Mouse (Mus musculus) myocyte (in vitro differentiated cells): ENCODE measurements around the gene Atad2b. TPM values are rescaled to one million over a fixed set of nuclear protein-coding genes. Genes with fewer than 3 reads are reported as not detected.
A peak's percentile ranks its signal among the peaks of the same experiment; 100 is the strongest.

Source experiments
- H3K27me3 ChIP-seq: one replicate; pipeline ENCODE4 v1.6.1; 2011; ENCODE audit not compliant: control insufficient read depth, insufficient read depth, insufficient read length
- H3K36me3 ChIP-seq: one replicate; pipeline ENCODE4 v1.6.1; 2011; ENCODE audit not compliant: control insufficient read depth, insufficient read depth
- H3K4me2 ChIP-seq: one replicate; pipeline ENCODE4 v1.6.1; 2011; ENCODE audit warnings: low read depth, control low read depth
- H3K4me3 ChIP-seq: one replicate; pipeline ENCODE4 v1.5.1; 2011; ENCODE audit warnings: mild to moderate bottlenecking, control low read depth, moderate library complexity
- H3K79me2 ChIP-seq: one replicate; pipeline ENCODE4 v1.6.1; 2011; ENCODE audit not compliant: control insufficient read depth, insufficient read depth
- H3ac ChIP-seq: one replicate; pipeline ENCODE4 v1.6.1; 2011; ENCODE audit not compliant: control insufficient read depth, insufficient read length
- CEBPB ChIP-seq: IDR thresholded peaks from 2 replicates; pipeline ENCODE4 v1.6.1; 2011; ENCODE audit warnings: mild to moderate bottlenecking, moderate library complexity; ENCODE audit not compliant: poor library complexity, insufficient read depth, severe bottlenecking
- E2F4 ChIP-seq: IDR thresholded peaks from one replicate; pipeline ENCODE4 v1.6.1; 2011; ENCODE audit warnings: mild to moderate bottlenecking, control low read depth, moderate library complexity; ENCODE audit not compliant: insufficient read depth
- MAX ChIP-seq: IDR thresholded peaks from one replicate; pipeline ENCODE4 v1.6.1; 2011; ENCODE audit warnings: low read depth, mild to moderate bottlenecking, control low read depth
- MYOD1 ChIP-seq, 3 experiments: IDR thresholded peaks; one replicate each; pipeline ENCODE4 v1.6.1; 2011; ENCODE audit warnings: control low read depth in 2 of 3, low read depth in 2 of 3, mild to moderate bottlenecking in 2 of 3, moderate library complexity in 1 of 3; ENCODE audit not compliant: insufficient read length in 2 of 3, control insufficient read depth in 1 of 3
- MYOG ChIP-seq, 3 experiments: IDR thresholded peaks; one replicate each; pipeline ENCODE4 v1.6.1; 2011; ENCODE audit warnings: control low read depth in 2 of 3, low read depth in 2 of 3, mild to moderate bottlenecking in 2 of 3; ENCODE audit not compliant: insufficient read length in 2 of 3, control insufficient read depth in 1 of 3, insufficient read depth in 1 of 3
- POLR2A ChIP-seq: IDR thresholded peaks from one replicate; pipeline ENCODE4 v1.6.1; 2011; ENCODE audit warnings: low read depth, mild to moderate bottlenecking, control low read depth, moderate library complexity; ENCODE audit not compliant: insufficient read length
- POLR2AphosphoS2 ChIP-seq: IDR thresholded peaks from one replicate; pipeline ENCODE4 v1.6.1; 2011; ENCODE audit warnings: low read depth, control low read depth; ENCODE audit not compliant: insufficient read length
- REST ChIP-seq: IDR thresholded peaks from one replicate; pipeline ENCODE4 v1.6.1; 2011; ENCODE audit warnings: mild to moderate bottlenecking, control low read depth, moderate library complexity; ENCODE audit not compliant: insufficient read depth, insufficient read length
- SRF ChIP-seq: IDR thresholded peaks from one replicate; pipeline ENCODE4 v1.6.1; 2011; ENCODE audit warnings: low read depth; ENCODE audit not compliant: control insufficient read depth, insufficient read length
- TCF12 ChIP-seq: IDR thresholded peaks from one replicate; pipeline ENCODE4 v1.6.1; 2011; ENCODE audit warnings: mild to moderate bottlenecking, control low read depth; ENCODE audit not compliant: poor library complexity, insufficient read depth, severe bottlenecking
- TCF3 ChIP-seq: IDR thresholded peaks from one replicate; pipeline ENCODE4 v1.6.1; 2011; ENCODE audit warnings: low read depth, control low read depth; ENCODE audit not compliant: insufficient read length
- USF1 ChIP-seq: IDR thresholded peaks from one replicate; pipeline ENCODE4 v1.6.1; 2011; ENCODE audit warnings: low read depth, mild to moderate bottlenecking, control low read depth, moderate library complexity
- polyA plus RNA-seq: library from polyadenylated mRNA; unstranded; fragments of >200 nt; fragmentation: generic; extraction: Trizol; gene quantifications from one replicate; pipeline ENCODE4 v1.2.1, GENCODE M21; 2012; ENCODE audit warnings: missing spikeins

Gene Atad2b
- polyA plus RNA-seq, result 3.7 TPM

DNA sequence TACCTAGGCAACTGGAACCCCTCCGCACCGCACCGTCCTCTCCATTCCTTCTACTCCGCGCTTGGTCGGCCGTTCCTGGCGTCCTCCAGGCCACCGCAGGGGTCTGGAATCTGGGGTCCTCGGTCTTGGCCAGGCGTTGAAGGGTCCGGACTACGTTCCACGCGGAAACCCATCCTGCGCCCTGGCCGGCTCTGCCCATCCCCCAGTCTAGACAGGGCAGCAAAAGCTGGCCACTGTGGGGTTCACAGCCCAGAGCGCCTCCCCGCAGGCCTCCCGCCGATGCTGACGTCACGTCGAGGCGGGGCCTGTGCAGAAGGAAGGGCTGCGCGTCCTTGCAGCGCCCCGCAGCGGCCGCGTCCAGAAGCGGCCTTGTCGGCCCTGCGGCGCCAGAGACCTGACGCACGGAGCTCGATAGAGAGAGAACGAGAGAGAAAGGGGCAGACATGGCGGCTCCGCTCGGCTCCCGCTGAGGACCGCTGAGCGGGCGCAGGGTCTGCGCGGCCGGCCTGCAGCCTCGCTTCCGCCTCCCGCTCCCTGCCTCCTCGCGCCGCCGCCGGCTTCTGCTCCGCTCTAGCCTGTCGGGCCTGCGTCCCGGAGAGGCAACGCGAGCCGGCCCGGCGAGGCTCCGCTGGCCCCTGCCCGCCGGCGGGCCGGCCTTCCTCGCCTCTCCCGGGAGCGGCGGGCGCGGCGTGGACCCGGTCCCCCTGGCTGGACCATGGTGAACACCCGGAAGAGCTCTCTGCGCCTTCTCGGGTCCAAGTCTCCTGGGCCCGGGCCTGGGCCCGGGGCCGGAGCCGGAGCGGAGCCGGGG, at the start of gene Atad2b:
TSS of gene Atad2b (plus strand) at position 360 of the 811 bp plus-strand sequence.
- Histone ChIP-seq H3ac (peak within 1 kb of the TSS; percentile 98), H3K36me3 (no peaks in the 10 kb centered on the region), H3K4me2 (peak within 1 kb of the TSS; percentile 78), H3K4me3 (peak within 1 kb of the TSS; percentile 43), H3K79me2 (peaks cover 42% of the 10 kb centered on the region), H3K27me3 (no peaks in the 10 kb centered on the region)
- TF ChIP-seq POLR2AphosphoS2 (no peak), POLR2A (peak; percentile 86), MYOG (IDR thresholded peaks at IDR 0.05; ENCODE audit: control insufficient read depth in 1 of 3, insufficient read depth in 1 of 3, insufficient read length in 2 of 3, low read depth in 2 of 3) (peak in 1 of 3 experiments; percentile 45), E2F4 (peak; percentile 4), TCF3 (no peak), TCF12 (no peak), MYOD1 (IDR thresholded peaks at IDR 0.05; ENCODE audit: control insufficient read depth in 1 of 3, insufficient read length in 2 of 3, low read depth in 2 of 3) (peak in 2 of 3 experiments; percentile 2 to 37)

DNA sequence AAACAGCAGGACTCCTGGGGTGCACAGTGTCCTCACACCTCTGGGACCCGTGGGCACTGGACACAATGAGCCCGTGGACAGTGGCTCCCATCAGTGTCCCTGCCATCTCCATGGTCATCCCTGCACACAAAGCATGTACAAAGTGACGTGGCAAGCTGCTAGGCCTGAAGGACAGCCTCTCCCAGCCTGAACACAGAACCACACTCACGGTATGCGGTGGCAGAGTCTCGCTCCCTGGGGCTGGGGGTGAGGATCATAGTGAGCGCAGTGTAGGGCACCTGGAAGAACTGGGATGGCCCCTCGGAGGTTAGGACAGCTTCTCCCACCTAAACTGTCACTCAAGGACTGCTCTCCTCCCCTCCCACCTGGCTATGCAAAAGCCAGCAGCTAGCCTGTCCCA, 48.2 kb upstream of the Atad2b start:
- Histone ChIP-seq H3K4me2 (no peak overlapping the region), H3K36me3 (no peaks in the 10 kb centered on the region), H3ac (no peak overlapping the region), H3K79me2 (no peaks in the 10 kb centered on the region), H3K27me3 (no peaks in the 10 kb centered on the region), H3K4me3 (no peak overlapping the region)
- TF ChIP-seq MAX (no peak), POLR2AphosphoS2 (no peak), MYOD1 (IDR thresholded peaks at IDR 0.05; ENCODE audit: control insufficient read depth in 1 of 3, insufficient read length in 2 of 3, low read depth in 2 of 3) (no peak), MYOG (IDR thresholded peaks at IDR 0.05; ENCODE audit: control insufficient read depth in 1 of 3, insufficient read depth in 1 of 3, insufficient read length in 2 of 3, low read depth in 2 of 3) (no peak), CEBPB (no peak), TCF3 (no peak), TCF12 (no peak), E2F4 (no peak), USF1 (no peak)

DNA sequence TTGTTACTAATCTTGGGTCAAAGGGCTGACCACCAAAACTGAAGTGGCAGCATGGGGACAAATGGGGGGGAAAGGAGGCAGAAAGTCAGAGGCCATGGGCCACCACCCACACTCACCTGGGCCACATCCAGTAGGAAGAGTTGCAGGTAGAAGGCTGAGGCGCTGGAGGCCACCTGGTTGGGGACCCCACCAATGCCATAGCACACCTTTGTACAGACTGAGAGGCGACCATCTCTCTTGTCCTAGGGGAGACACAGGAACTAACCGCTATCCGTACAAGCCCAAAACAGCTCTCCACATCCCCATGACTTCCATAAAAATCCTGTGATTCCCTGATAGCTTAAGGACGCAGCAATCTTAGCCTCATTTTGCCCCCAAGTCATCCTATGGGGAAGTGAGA, 45.9 kb upstream of the Atad2b start:
- no peak overlapping the region for H3ac ChIP-seq
- H3K27me3 ChIP-seq, result no peaks in the 10 kb centered on the region
- H3K79me2 ChIP-seq, result no peaks in the 10 kb centered on the region
- TF ChIP-seq USF1, result no peak
- TF ChIP-seq MYOG (IDR thresholded peaks at IDR 0.05; ENCODE audit: control insufficient read depth in 1 of 3, insufficient read depth in 1 of 3, insufficient read length in 2 of 3, low read depth in 2 of 3), result no peak
- no peak for TF ChIP-seq TCF12
- no peak for TF ChIP-seq E2F4
- no peak for TF ChIP-seq POLR2AphosphoS2
- TF ChIP-seq REST, result no peak
- no peak for TF ChIP-seq MAX
- no peak for TF ChIP-seq SRF
- TF ChIP-seq CEBPB, result no peak
- no peak for TF ChIP-seq TCF3
- no peak for TF ChIP-seq POLR2A
- TF ChIP-seq MYOD1 (IDR thresholded peaks at IDR 0.05; ENCODE audit: control insufficient read depth in 1 of 3, insufficient read length in 2 of 3, low read depth in 2 of 3), result no peak
- no peak overlapping the region for H3K4me2 ChIP-seq
- H3K36me3 ChIP-seq, result no peaks in the 10 kb centered on the region
- no peak overlapping the region for H3K4me3 ChIP-seq

GRCm38 (mm10) chr12:4872273-4872672, 44.9 kb upstream of the Atad2b start:
- H3K4me3 ChIP-seq, result no peak overlapping the region
- no peak overlapping the region for H3K4me2 ChIP-seq
- H3K27me3 ChIP-seq, result no peaks in the 10 kb centered on the region
- H3ac ChIP-seq, result no peak overlapping the region
- H3K79me2 ChIP-seq, result no peaks in the 10 kb centered on the region
- no peak for TF ChIP-seq REST
- no peak for TF ChIP-seq POLR2AphosphoS2
- no peak for TF ChIP-seq TCF3
- no peak for TF ChIP-seq MAX
- TF ChIP-seq CEBPB, result no peak
- no peak for TF ChIP-seq USF1
- TF ChIP-seq SRF, result no peak
- no peak for TF ChIP-seq POLR2A
- no peak for TF ChIP-seq E2F4
- TF ChIP-seq TCF12, result no peak
- TF ChIP-seq MYOD1 (IDR thresholded peaks at IDR 0.05; ENCODE audit: control insufficient read depth in 1 of 3, insufficient read length in 2 of 3, low read depth in 2 of 3), result no peak
- no peaks in the 10 kb centered on the region for H3K36me3 ChIP-seq
